Mouse (Mus musculus) T-helper 17 cell (primary cell): ENCODE measurements around the gene Neu3.

Experiments
- in situ Hi-C, 2 experiments: fragments of 300-600 bp; cut with MboI, MseI; formaldehyde crosslinking; loops; 1 replicate in 1 of 2; 2 replicates in 1 of 2; pipeline ENCODE4 v1.15.1; 2025; ENCODE audit warnings: high pct_unique_total_duplicates in 2 of 2

Neu3 gene

GRCm38 (mm10) chr7:99828083-99828570 is at the start of gene Neu3:
Gene Neu3, minus strand, starts transcription at chr7:99828417.
- in situ Hi-C loops, result loop anchor here (5.0 to 25.0 kb wide), 4 partner anchors 34 to 1597 kb away; partner anchors contain the start of genes Pde2a (in 1 of the 2), Spcs2 (in 1 of the 2) and Thap12 (in 1 of the 2)

GRCm38 (mm10) chr7:99876345-99876744 is 48.1 kb upstream of the Neu3 start:
- in situ Hi-C loops, result loop anchor here (5.0 to 25.0 kb wide), 3 partner anchors 64 to 214 kb away; no protein-coding TSS in a partner anchor

GRCm38 (mm10) chr7:99875891-99876290 is 47.7 kb upstream of the Neu3 start:
- in situ Hi-C loops, result loop anchor here (5.0 to 25.0 kb wide), 3 partner anchors 64 to 214 kb away; no protein-coding TSS in a partner anchor

- in situ Hi-C loops, result no loop called here
Observed at GRCm38 (mm10) chr7:99873965-99874364, 45.7 kb upstream of the Neu3 start.

GRCm38 (mm10) chr7:99869296-99869695 is 41.1 kb upstream of the Neu3 start:
- in situ Hi-C loops, result no loop called here

GRCm38 (mm10) chr7:99865219-99865618 is 37.0 kb upstream of the Neu3 start:
- in situ Hi-C loops, result no loop called here

DNA sequence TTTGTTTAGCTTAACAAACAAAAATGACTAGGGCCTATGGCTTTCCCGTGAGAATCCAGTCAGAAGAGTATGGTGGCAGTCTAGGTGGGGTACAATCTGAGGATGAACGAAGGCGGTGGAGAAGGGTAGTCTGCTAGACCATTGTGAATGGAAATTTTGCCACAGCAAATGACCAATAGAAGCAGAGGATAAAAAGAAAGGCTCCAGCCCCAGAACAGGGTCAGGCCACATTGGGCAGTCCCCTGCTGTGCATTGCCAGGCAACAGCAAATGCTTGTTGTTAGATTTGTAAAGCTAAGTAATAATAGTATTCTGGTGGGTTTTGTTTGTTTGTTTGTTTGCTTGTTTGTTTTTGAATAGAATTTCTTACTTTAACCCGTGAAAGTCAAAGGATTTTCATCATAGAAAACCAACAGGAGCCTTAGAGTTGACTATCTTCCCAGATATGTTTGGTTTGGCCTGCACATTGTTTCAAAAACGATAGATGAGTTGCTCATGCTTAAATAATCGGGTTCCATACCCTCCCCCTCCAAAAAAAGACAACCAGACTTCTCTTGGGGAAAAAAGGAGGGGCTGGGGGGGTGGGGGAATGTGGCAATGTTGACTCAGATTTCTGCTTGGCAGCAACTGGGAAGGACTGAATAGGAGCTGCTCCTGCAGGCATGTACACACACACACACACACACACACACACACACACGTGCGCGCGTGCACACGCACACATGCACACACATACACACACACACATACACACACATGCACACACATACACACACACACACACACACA is 36.2 kb upstream of the Neu3 start:
- in situ Hi-C loops, result loop anchor here in 1 of 2 experiments (5.0 kb wide), 1 partner anchor 37 kb away; the partner anchor contains the start of gene Neu3

DNA sequence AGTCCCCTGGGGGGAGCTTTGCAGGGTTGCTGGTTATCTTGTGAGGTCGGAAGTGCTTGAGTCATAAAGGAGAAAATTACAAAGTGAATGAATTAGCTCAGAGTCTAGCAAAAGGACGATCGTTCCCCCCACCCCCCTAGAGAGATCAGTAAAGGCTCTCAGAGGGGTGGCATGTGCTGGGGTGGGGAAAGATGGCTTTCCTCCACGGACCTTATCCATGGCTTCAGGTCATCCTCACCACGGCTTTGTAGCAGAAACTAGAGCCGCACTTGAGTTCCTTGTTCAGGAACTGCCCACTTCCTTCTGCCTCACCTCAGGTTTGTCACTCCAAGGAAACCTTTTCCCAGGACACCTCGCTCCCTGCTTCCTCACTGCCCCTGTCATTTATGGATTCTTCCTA is 35.1 kb upstream of the Neu3 start, which contains the start of gene Spcs2:
Gene Spcs2, minus strand, starts transcription at position 101 of the 400 bp plus-strand sequence.
- in situ Hi-C loops, result loop anchor here in 1 of 2 experiments (5.0 kb wide), 1 partner anchor 36 kb away; the partner anchor contains the start of gene Neu3

- in situ Hi-C loops, result no loop called here
Observed at GRCm38 (mm10) chr7:99858813-99859585, 30.8 kb upstream of the Neu3 start, which contains the start of gene Xrra1. Gene Xrra1, plus strand, starts transcription at chr7:99859116.

GRCm38 (mm10) chr7:99858175-99858812 is 30.1 kb upstream of the Neu3 start:
- in situ Hi-C loops, result no loop called here

- in situ Hi-C loops, result no loop called here
Observed at GRCm38 (mm10) chr7:99856266-99856861, 28.1 kb upstream of the Neu3 start.

GRCm38 (mm10) chr7:99854311-99854710 is 26.1 kb upstream of the Neu3 start:
- in situ Hi-C loops, result no loop called here

- in situ Hi-C loops, result no loop called here
Observed at GRCm38 (mm10) chr7:99853350-99853749, 25.1 kb upstream of the Neu3 start.

- in situ Hi-C loops, result no loop called here
Observed at GRCm38 (mm10) chr7:99851618-99852017, 23.4 kb upstream of the Neu3 start.

GRCm38 (mm10) chr7:99851121-99851520 is 22.9 kb upstream of the Neu3 start:
- in situ Hi-C loops, result no loop called here

GRCm38 (mm10) chr7:99850534-99850933 is 22.3 kb upstream of the Neu3 start:
- in situ Hi-C loops, result no loop called here

GRCm38 (mm10) chr7:99845533-99846236 is 17.5 kb upstream of the Neu3 start:
- in situ Hi-C loops, result loop anchor here in 1 of 2 experiments (25.0 kb wide), 2 partner anchors 1133 to 1217 kb away; partner anchors contain the start of gene Thap12

DNA sequence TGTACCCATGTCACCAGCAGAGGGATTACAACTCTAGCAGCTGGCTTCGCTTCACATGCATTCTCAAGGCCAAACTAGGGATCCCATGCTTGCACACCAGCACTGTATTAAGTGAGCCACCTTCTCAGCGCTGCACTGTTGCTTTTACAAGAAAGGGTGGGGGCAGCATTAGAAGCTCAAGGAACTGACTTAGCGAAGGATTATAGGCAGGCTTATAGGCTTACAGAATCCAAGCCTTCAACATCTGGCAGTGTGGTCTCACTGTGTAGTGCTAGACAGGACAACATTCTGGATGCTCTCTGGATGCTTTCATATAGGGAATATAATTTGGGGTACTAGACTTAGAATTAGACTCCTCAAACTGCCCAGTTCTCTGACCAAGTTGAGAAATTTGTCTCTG is 10.0 kb upstream of the Neu3 start:
- in situ Hi-C loops, result loop anchor here in 1 of 2 experiments (25.0 kb wide), 2 partner anchors 1126 to 1224 kb away; partner anchors contain the start of gene Thap12

- in situ Hi-C loops, result loop anchor here in 1 of 2 experiments (25.0 kb wide), 2 partner anchors 1125 to 1225 kb away; partner anchors contain the start of gene Thap12
Observed at GRCm38 (mm10) chr7:99837358-99838071, 9.3 kb upstream of the Neu3 start.
